Mouse (Mus musculus): Measurements from ENCODE around the gene Vmn2r79. TPM values are rescaled to one million over a fixed set of nuclear protein-coding genes. Genes with fewer than 3 reads are reported as not detected.

Vmn2r79 gene
- not detected for polyA plus RNA-seq (2014; fragmentation: Illumina TruSeq; extraction: RNeasy Lipid Tissue Mini Kit (QIAGEN cat#74804); ENCODE audit: low read depth, low replicate concordance)

DNA sequence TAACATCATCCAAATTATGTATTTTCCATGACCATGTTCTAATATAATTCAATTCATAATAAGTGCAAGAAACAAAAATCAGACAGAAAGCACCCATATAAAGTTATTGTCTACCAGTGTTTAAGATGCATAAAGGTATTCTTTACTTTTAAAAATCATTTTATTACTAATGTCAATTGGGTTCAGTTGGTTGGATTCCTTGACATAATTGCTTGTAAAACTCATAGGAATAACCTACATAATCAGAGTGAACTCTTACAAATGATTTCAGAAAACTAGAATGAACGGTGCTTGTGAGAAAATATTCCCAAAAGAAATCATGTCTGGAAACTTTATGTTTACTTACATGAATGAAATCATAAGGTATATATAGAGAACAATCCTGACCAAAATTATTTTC is at the start of gene Vmn2r79:
Gene Vmn2r79 (plus strand): TSS at position 301 of the 400 bp plus-strand sequence.

Other genes with a start within 250 kb of the Vmn2r79 start
- 9.8 TPM for gene Folh1, start 220.2 kb upstream of the Vmn2r79 start, polyA plus RNA-seq (2014; fragmentation: Illumina TruSeq; extraction: RNeasy Lipid Tissue Mini Kit (QIAGEN cat#74804); ENCODE audit: low read depth, low replicate concordance)
- gene Vmn2r77, start 201.1 kb upstream of the Vmn2r79 start, polyA plus RNA-seq (2014; fragmentation: Illumina TruSeq; extraction: RNeasy Lipid Tissue Mini Kit (QIAGEN cat#74804); ENCODE audit: low read depth, low replicate concordance): not detected
- gene Vmn2r78, start 81.0 kb upstream of the Vmn2r79 start, polyA plus RNA-seq (2014; fragmentation: Illumina TruSeq; extraction: RNeasy Lipid Tissue Mini Kit (QIAGEN cat#74804); ENCODE audit: low read depth, low replicate concordance): 0.14 TPM
- 0.99 TPM for gene Nox4, start 250.0 kb downstream of the Vmn2r79 start, polyA plus RNA-seq (2014; fragmentation: Illumina TruSeq; extraction: RNeasy Lipid Tissue Mini Kit (QIAGEN cat#74804); ENCODE audit: low read depth, low replicate concordance)

Measured in testis, adult 10 weeks (tissue).